Mouse (Mus musculus) gastrocnemius, postnatal 10 days (tissue): ENCODE data around the gene Prkch. TPM values are rescaled to one million over a fixed set of nuclear protein-coding genes. Genes with fewer than 3 reads are reported as not detected.

ENCODE experiments used
- DNase-seq: peaks from one replicate; pipeline ENCODE4 v3.0.0; 2021; ENCODE audit warnings: mixed read lengths
- total RNA-seq, 2 experiments: library from RNA; stranded (reverse); gene quantifications; 2 replicates each; pipeline ENCODE4 v1.2.3; 2021

Gene Prkch
- total RNA-seq, 2 experiments from 2014 or later, result 10.8 to 13.0 TPM

DNA sequence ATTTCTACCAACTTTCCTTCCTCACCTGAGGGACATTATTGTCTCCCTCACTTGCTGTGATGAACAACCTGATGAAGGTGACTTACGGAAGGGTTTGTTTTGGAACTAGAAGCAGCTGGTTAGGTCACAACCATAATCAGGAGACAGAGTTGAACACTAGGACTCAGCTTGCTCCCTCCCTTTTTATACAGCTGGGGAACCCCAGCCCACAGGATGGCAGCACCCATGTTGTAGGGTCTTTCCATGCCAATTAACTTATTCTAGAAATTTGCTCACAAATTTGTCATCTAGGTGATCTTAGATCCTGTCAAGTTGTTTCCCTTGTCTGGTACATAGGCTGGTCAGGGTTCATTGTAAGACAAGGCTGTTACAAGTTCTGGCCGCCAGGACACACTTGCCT, 130.7 kb downstream of the Prkch start:
- no peak for DNase-seq

DNA sequence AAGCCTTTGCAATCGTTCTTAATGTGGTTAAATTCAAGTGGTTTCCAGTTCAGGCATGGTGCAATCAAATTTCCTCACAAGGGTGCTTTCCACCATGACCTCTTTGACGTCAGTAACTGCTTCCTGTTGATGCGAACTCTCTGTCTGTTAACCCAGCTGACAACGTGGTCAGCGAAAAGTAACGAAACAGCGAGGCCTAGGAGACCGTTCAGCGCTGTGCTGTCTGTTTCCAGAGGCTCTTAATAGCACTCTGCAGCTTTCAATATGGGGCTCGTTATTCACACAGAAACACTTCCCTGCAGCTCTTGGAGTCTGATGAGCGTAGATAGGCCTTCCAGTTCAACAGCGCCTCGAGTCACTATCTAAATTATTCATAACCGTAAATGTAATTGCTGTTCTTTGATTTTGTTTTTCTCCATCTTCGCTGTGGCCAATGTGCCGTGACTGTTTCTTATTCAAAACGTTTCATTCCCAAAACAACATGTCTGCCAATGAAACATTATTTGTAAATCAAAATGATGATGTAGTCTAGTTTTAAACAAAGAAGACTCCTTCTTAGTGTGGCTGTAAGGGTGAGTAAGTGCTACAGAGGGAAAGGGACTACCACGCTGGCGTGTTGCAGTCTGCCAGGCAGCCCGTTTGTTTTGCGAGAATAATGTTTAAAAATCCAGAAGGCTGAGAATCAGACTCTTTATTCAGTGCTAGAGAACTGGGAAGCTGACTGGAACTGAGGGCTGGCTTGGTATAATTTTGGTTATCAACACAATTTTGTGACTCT, 131.5 kb downstream of the Prkch start:
- no peak for DNase-seq

DNA sequence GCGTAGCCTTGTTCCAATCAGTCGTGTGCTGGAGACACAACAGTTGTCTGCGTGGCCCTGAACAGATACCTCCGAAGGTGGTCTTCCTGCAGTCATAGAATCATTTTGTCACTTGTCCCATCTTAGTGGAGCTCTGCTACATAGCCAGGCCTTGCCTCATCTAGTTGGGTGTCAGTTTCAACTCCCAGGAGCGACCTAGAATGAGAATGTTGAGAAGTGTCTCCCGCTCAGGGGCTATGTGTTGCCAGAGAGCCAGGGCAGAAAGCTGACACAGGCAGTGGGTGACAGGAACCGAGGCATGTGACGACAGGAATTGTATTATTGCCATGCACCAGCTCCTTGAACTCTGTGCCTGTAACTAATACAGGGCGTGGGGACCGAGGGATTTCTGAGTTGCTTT, 133.4 kb downstream of the Prkch start:
- no peak for DNase-seq

DNA sequence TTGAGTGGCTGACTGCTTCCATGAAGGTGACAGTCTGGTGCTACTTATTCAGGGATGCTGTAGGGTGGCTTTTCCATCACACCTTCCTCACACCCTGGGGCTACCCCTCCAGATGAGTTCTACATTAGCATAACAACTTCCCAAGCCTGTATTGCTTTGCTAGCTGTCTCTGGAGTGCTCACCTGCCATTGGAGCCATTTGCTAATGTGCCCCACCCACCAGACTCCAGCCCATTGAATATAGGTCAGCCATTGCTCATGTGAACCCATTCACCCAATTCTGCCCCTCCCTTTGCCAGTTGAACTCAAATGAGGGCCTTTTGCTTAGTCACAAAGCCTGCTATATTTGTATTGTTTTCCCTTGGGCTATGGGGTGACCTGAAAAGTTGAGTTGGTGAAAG, 135.2 kb downstream of the Prkch start:
- no peak for DNase-seq

DNA sequence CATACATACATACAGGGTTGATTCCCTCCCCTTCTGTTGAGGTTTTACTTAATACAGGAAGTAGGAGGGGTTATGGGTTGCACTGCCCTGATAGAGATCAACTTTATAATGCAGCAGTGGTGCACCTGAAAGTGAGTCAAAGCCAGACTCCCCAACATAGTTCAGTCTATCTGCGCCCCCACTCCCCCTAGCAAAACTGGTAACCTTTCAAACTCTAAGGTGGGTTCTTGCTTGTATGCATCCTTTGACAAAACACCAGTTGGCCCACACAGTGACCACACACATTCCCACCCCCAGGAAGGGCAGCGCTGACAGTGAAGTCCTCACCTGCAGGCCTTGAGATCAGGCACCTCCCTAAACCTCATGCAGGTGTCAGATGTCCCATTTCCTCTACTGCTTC, 135.9 kb downstream of the Prkch start:
- no peak for DNase-seq

DNA sequence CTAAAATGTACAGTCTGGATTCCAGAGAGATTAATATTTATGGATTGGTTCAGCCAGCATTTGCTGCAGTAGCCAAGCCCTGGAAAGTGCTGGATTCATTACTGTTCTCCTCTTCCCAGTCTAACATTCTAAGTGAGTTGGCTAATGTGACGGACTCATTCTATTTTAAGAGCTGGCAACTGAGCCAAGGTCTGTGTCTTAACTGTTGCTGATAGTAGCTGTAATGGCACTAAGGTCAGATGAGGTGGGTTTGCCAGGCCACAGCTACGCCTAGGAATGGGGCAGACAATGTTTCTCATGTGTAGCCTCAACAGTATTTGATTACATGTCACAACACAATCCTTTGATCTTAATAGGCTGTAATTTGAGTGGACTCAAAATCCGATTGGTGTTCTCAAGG, 137.5 kb downstream of the Prkch start:
- DNase-seq, result no peak

DNA sequence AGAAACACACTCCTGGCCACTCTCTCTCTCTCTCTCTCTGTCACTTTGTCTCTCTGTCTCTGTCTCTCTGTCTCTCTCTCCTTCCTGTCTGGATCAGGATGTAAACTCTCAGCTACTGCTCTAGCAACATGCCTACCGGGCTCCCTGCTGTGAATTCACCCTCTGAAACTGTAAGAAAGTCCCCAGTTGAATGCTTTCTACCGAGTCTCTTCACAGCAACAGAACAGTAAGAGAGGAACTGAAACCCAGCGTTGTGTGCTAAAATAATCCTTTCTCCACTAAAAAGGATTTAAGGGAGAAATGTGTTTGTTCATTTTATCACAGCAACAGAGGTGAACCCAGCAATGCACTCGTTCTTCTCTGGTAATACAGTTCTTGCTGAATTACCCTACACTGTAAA, 138.5 kb downstream of the Prkch start:
- DNase-seq, result no peak

DNA sequence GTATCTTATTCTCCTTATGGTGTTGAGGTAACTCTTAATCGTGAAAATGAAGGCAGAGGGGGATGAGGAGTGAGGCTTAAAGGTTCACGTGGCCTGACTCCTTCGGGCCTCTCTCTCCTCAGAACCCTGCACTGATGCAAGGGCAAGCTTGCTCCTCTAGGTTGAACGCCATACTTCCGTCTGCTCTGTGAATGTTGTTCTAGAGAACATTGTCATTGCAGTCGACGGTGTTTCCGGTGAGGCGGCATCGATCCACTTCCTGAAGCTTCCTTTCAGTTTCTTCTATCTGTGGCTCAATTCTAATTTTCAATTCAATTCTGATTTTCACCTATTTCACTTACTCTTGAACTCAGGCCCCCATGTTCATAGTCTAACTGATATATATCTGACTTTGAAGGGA, 139.3 kb downstream of the Prkch start:
- DNase-seq, result no peak

DNA sequence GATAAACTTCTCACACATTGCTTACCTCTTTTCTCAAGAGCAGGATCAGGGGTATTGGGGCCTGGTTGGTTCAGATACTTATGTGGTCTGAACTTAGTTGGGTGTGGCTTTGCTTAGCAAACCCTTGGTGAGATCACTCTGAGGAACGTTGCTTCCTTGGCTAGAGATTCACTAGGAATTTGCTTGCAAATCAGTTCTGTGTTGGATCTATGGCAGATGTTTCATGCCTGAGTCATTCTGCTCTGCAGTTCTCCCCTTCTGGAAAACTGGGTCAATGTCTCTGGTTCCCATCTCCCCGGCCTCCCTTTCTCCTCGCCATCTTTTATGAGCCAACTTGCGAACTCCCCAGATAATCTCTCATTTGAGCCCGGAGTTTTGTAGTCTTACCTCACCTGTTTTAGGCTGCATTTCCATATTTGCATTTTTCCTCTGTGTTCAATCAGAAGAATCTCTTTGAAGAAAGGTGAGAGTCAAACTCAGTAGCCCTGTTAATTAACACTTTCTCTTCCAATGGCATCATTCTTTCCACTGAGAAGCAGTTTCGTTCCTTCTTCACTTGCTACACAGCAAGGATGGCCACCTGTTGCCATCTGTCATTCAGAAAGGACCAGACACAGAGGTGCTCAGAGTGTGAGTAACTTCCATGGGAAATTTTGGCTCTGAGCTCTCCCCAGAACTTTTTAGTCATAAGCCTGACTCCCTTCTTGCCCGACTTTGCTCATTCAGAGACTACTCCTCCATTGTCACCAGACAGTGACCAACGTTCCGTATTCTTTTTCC, 141.4 kb downstream of the Prkch start:
- DNase-seq, result no peak

DNA sequence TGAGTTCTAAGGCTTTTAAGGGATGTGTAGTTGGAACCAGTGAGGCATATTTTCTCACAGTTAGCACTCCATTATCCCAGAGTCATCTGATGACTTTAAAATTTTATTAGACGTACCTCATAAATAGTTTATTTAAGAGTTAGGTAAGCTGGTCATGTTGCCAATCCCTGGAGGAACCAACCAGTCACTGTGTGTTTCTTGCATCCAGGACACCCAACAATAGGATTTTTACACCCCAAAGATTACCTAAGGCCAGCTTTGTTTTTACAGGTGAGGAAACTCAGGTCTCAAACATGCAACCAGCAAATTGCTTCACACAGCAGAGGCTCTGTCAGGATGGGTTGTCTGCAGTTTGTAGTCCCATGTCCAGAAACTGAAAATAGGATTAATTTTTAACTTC, 142.4 kb downstream of the Prkch start:
- no peak for DNase-seq

DNA sequence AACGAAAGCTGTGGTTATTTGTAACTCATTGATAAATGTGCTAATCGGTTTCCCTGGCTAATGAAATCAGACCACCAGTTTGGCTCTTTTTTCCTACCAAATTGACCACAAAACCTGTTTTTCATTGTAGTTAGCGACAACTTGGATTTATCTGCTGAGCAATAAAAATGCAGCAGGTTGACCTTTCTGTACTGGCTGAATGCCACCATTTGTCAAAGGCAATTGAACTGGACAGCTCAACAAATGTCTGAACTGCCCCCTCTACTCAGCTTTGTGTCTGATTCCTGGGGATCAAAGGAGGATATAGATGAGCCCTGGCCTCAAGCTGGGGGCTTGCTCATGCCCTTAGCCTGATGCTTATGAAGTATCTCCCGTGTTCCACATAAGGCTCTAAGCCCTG, 146.0 kb downstream of the Prkch start:
- DNase-seq, result no peak

DNA sequence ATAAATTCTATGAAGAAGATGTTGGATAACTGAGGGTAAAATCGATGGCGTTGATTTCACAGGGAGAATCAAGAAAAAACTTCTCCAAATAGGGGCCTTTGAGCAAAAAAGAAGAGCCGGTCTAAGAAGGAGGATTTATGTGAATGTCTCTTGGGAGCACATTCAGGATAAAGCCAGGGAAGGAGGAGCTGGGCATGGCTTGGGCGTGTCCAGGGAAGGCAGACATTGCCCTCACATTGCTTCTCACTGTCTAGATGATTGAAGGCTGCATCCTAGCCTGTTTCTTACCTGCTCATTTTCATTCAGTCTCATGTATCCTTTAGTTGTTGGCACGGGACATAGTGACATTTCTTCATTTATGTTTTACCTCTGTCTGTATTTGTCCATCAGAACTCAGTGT, 146.5 kb downstream of the Prkch start:
- DNase-seq, result no peak

DNA sequence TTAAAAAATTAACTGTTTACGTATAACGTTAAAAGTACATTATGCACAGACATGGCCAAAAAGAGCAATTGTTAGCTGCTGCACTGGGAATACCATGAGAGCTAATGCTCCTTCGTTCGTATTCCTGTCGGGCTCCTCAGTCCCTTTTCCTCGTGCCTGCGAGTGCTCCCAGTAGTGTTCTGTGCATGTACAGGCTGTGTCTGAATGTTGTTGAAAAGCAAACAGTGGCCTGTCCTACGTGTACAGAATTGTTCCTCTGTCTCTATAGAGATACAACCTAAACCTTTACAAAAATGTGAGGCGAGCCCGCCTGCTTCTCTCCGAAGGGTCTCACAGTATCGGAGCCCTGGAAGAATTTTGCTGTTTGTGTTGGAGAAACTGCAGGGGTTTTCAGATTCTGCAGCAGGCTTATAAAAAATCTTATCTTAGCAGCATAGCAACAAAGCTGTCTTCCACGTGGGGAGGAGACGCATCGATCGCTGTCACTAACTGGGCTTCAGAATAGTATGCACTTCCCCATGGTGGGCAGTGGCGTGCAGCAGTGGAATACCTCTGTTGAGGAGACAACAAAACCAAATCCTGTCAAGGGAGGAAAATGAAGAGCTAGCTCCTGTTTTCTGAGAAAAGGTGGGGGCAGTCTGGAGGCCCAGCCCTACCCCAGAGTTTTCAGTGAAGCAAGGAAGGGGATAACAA, 147.4 kb downstream of the Prkch start:
- no peak for DNase-seq

DNA sequence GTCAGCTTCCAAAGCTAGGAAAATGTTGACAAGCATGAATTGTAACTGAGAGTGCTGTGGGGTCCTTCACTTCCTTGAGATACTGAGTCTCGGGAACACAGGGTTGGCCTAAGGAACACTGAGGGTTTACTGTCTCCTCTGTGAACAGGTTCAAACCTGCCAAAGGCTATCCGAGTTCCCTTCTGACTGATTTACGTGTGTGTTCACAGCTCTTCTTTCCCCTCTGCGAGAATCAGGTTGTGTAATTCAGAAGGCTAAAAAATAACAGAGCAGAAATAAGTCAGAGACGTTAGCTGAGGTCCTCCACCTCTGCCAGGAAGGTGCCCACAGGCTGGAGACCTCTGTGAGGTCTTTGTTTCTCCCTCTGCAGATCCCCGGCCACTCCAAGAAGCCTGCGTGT, 148.3 kb downstream of the Prkch start:
- DNase-seq, result no peak

DNA sequence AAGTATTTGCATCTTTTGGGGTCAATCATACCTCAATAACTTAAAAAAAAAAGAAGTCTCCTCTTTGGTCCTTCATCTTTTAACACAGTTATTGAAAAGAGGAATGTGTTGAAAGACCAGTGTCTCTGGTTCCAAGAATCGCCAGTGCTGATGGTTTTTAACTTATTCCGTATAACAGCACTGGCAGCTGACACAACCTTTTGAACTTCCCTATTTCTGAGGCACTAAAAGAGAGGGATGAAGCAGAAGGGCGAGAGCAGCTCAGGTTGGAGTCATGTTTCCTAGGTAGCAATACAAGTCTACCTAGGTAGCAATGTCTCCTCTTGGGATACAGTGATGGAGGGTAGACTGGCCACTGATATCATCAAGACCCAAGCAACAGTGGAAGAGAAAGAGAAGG, 152.3 kb downstream of the Prkch start:
- no peak for DNase-seq

DNA sequence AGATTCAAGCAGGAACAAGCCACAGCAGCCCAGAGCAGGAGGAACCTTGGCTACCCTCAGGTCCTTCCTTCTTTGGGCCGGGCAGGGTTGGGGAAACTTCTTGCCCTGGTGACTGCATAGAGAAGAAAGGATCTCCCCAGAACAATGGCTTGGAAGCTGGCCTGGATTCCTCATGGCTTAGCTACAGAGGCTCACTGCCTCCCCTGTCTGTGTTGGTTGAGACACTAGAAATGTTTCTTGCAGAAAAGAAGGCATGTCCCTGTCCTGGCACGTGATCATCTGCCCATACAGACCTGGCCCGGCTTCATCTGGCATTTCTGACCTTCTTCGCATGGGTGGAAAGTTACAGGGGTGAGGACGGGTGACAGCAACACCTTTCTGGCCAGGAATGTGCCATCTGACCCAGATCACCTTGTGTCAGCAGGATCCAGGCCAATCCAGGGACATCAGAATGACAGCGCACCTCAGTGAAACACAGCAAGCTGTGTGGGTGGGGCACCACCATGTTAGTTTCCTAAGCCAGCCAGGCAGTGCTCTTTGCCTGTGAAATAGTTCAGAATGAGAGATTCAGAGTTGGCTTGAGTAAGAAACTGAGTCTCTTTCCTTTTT, 155.1 kb downstream of the Prkch start:
- no peak for DNase-seq

DNA sequence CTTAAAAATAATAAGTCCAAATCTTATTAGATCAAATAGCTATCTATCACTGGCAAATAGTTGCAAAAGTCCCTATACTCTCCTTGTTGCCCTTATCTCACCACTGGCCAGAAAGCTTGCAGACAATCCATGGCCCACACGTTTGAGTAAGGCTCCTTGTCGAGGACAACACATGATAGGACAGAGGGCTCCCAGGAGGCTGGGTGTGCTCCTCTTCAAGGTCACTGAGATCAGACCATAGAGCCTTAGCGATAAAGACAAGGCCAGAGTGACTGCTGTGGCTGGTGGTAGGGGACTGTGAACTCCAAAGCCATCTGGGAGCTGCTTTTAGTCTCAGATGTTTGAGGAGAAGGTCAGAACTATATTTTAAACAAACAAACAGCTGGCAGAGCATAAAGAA, 158.0 kb downstream of the Prkch start:
- DNase-seq, result no peak

DNA sequence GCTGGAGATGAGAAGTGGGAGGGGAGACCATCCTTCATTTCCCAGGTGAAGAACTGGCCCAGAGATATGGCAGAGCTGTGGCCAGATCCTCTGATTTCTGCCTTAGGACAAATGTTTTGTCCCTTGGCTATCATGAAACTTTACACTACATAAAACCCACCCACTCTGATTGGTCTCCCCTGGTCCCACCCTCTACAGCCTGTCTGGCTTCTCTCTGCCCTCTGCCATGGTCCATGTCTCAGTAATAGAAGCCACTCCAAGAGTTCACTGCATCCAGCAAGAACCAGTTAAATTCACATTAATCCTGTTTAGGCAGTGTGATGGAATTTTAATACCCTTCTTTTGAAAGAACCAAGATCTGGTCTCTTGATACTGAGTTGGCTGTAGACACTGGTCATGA, 158.5 kb downstream of the Prkch start:
- DNase-seq, result no peak

DNA sequence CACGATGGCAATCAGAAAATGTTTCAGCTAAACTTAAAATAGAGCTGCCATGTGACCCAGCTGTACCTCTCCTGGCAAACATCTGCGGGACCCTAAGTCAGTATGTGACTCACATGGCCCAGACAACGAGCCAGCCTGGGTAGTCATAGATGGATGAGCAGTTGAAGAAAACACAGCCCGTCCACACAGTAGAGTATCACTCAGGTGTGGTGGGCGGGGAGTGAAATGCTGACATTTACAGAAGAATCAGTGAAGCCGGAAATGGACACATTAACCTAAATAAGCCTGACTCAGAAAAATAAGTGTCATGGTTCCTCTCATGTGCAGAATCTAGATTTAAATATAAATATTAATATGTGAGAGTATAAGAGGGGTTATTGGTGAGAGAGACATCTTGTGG, 161.5 kb downstream of the Prkch start:
- no peak for DNase-seq

DNA sequence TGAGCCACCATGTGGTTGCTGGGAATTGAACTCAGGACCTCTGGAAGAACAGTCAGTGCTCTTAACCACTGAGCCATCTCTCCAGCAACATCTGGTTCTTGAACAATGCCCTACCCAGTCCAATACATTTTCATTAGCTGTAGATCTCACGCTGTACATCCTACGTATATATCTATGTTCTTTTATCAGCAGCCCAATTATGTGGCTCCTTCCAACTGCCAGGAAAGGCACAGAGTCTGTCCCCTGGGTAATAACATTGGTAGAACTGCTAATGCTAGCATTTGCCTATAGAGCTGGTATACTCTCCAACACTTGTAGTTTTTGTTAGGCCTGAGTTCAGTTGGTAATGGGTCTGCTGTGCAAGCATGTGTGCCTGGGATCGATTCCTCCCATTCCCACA, 163.8 kb downstream of the Prkch start:
- DNase-seq, result no peak

DNA sequence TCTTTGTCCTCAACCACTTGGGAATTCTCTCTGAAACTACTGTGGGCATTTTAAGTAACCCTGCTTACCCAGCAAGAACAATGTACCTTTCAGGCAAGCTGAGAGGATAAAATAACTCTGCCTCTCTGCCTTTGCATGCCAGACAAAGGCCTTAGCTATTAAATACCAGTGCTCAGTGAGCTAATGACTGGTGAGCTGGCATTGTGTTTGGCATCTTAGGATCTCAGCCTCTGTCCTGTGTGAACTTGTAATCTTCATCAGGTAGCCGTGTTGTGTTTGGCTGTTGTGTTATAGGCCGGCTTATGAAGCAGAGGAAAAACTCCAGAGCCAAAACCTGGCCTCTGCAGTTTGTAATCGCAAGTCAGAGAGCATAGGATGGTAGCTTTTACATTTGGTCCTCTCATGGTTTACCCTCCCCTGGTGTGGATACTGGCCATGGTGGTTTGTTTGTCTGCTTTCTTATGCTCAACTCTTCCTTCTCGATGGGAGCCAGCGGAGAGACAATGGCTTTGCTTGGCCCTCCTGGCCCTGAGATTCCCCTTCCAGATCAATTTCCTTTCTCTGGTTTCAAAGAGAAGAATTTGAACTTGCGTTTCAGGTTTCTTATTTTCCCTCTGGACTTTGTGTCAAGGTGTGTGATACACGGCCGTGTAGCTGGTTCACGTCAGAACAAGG, 170.0 kb downstream of the Prkch start:
- no peak for DNase-seq

DNA sequence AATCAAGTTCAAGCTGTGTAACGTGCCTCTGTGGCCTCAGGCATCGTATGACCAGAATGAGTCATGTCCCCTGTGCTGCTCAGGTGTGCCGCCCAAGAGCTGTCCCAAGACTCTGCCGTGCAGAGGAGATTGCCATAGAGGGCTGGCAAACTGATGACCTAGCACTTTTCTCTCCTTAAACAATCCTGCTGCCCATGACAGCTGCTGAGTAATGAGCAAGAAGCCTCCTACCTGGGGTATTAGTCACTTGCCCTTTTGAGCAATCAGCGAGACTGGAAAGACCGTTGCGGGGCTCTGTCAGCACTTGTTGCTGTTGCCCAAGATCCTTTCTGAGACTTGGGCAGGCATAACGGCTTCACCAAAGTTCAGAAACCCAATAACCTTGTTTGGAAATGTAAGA, 171.1 kb downstream of the Prkch start:
- no peak for DNase-seq
